Mouse (Mus musculus) liver, embryonic 14.5 days (tissue): Measurements from ENCODE around the gene Cfap126. TPM values are rescaled to one million over a fixed set of nuclear protein-coding genes. Genes with fewer than 3 reads are reported as not detected.
"Not testable (repeated sequence)": the region's sequence is repeated elsewhere in the genome, so short reads cannot be mapped to it uniquely, and the experiment has no call there.

Experiments used
- ATAC-seq: fragments of 200-750 bp; cut with Nextera tagmentation; 2 replicates; pipeline ENCODE4 v1.8.0; 2017; ENCODE audit warnings: moderate number of reproducible peaks, mild to moderate bottlenecking, moderate library complexity; ENCODE audit not compliant: insufficient read depth
- DNase-seq, 3 experiments: peaks; one replicate each; pipeline ENCODE4 v3.0.0-alpha.2; 2012 to 2013; ENCODE audit warnings: low read depth in 3 of 3, low spot score in 3 of 3
- H3K27ac ChIP-seq: fragments of 300-500 bp; sonication (generic); 2 replicates; pipeline ENCODE4 v1.5.1; 2014; ENCODE audit warnings: moderate library complexity, mild to moderate bottlenecking, control low read depth, inconsistent platforms
- H3K27me3 ChIP-seq: fragments of 300-500 bp; sonication (generic); 2 replicates; pipeline ENCODE4 v1.6.1; 2014; ENCODE audit warnings: mild to moderate bottlenecking, low read length, moderate library complexity; ENCODE audit not compliant: control insufficient read depth, insufficient read depth
- H3K36me3 ChIP-seq: fragments of 300-500 bp; sonication (generic); replicated peaks from 2 replicates; pipeline ENCODE4 v1.6.1; 2014; ENCODE audit warnings: low read depth; ENCODE audit not compliant: control insufficient read depth, insufficient read depth
- H3K4me1 ChIP-seq, 2 experiments: fragments of 200-500 bp in 1 of 2; fragments of 300-500 bp in 1 of 2; sonication (generic) in 1 of 2; replicated peaks; 2 replicates each; pipeline ENCODE4 v1.6.1; 2012 to 2014; ENCODE audit warnings: antibody characterized with exemption in 1 of 2, inconsistent platforms in 1 of 2, low read length in 1 of 2; ENCODE audit not compliant: control insufficient read depth in 2 of 2, insufficient read depth in 2 of 2
- H3K4me2 ChIP-seq: fragments of 300-500 bp; sonication (generic); 2 replicates; pipeline ENCODE4 v1.6.1; 2014; ENCODE audit warnings: low read depth, mild to moderate bottlenecking, control low read depth, moderate library complexity
- H3K4me3 ChIP-seq, 2 experiments: fragments of 200-500 bp in 1 of 2; fragments of 300-500 bp in 1 of 2; sonication (generic) in 1 of 2; 2 replicates each; pipeline ENCODE4 v1.5.1; 2012 to 2014; ENCODE audit warnings: low read depth in 2 of 2, low read length in 2 of 2, mild to moderate bottlenecking in 2 of 2, control low read depth in 1 of 2, inconsistent platforms in 1 of 2, moderate library complexity in 1 of 2; ENCODE audit not compliant: insufficient read depth in 1 of 2
- H3K9ac ChIP-seq: fragments of 300-500 bp; sonication (generic); replicated peaks from 2 replicates; pipeline ENCODE4 v1.6.1; 2014; ENCODE audit warnings: mild to moderate bottlenecking, control low read depth, moderate library complexity
- H3K9me3 ChIP-seq: fragments of 300-500 bp; sonication (generic); 2 replicates; pipeline ENCODE4 v1.6.1; 2016; ENCODE audit warnings: low read length, mixed read lengths; ENCODE audit not compliant: control insufficient read depth
- CTCF ChIP-seq: IDR thresholded peaks from 2 replicates; pipeline ENCODE4 v1.5.1; 2016; ENCODE audit warnings: antibody characterized with exemption, low read depth, control low read depth
- WGBS: fragments of 180-500 bp; shearing (Covaris S2); extraction: QIAGEN DNeasy Blood & Tissue Kit; methylation state at CpG from one replicate; pipeline ENCODE4 v1.1.7; 2014; ENCODE audit not compliant: insufficient replicate concordance; 5-methylcytosine and 5-hydroxymethylcytosine counted together
- polyA plus RNA-seq, 2 experiments: library from polyadenylated mRNA; depleted of rRNA in 1 of 2; stranded (reverse) in 1 of 2; unstranded in 1 of 2; fragments of >200 nt; fragmentation: Nextera tagmentation in 1 of 2; extraction: Ambion mirVana in 1 of 2; gene quantifications; 2 replicates each; pipeline versions ENCODE4 v1.2.1 to v1.2.3; 2012 to 2014

Gene Cfap126
- polyA plus RNA-seq, 2 experiments: 1.8 to 1.9 TPM

- peaks cover 14% of the 10 kb centered on the region for H3K27me3 ChIP-seq
- not testable (repeated sequence) for DNase-seq, H3K4me3 ChIP-seq, H3K9ac ChIP-seq, H3K4me1 ChIP-seq, ATAC-seq, H3K4me2 ChIP-seq, H3K9me3 ChIP-seq, H3K36me3 ChIP-seq, H3K27ac ChIP-seq
- 0 out of 2 replicates have a peak, but pooled peaks have one; percentile 13 for TF ChIP-seq CTCF
- WGBS: 3% methylated on average over 17 of the region's 27 CpGs
These were observed 35.8 kb upstream of the Cfap126 start for GRCm38 (mm10) chr1:171077955-171078354.

DNA sequence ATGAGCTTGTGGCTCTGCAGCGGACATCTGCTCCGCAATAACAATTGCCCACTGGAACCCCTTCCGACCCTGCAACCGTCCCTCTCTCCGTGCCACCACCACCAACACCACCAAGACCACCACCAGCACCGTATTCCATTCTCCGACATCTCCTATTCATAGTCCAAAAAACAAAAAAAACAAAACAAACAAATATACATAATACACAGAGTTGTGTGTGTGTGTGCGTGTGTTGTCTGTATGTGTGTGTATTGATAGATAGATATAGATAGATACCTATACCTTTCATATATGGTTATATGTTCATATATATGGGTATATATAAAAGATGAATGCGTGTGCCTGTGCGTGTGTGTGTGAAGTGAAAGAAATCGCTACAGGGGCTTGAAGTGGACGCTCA is 35.3 kb upstream of the Cfap126 start:
- not testable (repeated sequence) for H3K4me2 ChIP-seq, H3K9ac ChIP-seq, H3K36me3 ChIP-seq, H3K9me3 ChIP-seq, H3K4me1 ChIP-seq, DNase-seq, ATAC-seq, H3K4me3 ChIP-seq, H3K27ac ChIP-seq
- WGBS: 19% methylated on average over 11 of the region's 12 CpGs
- peaks cover 14% of the 10 kb centered on the region for H3K27me3 ChIP-seq

GRCm38 (mm10) chr1:171079345-171079744 is 34.4 kb upstream of the Cfap126 start:
- 0% methylated on average over 1 of the region's 35 CpGs for WGBS
- not testable (repeated sequence) for H3K4me1 ChIP-seq, H3K4me2 ChIP-seq, H3K36me3 ChIP-seq, H3K4me3 ChIP-seq, H3K9ac ChIP-seq, DNase-seq, H3K27ac ChIP-seq, H3K9me3 ChIP-seq
- peak; percentile 73 for ATAC-seq
- H3K27me3 ChIP-seq: peaks cover 14% of the 10 kb centered on the region

- peak; percentile 67 for ATAC-seq
- no CpG with 5 or more reads among the region's 43 CpGs for WGBS
These were observed 33.9 kb upstream of the Cfap126 start for GRCm38 (mm10) chr1:171079825-171080224.

GRCm38 (mm10) chr1:171081512-171082231 is 32.0 kb upstream of the Cfap126 start:
- H3K4me1 ChIP-seq, H3K4me2 ChIP-seq, H3K4me3 ChIP-seq, H3K27ac ChIP-seq, H3K36me3 ChIP-seq, H3K9me3 ChIP-seq, DNase-seq, H3K9ac ChIP-seq: not testable (repeated sequence)
- WGBS: 35% methylated on average over 9 of the region's 17 CpGs
- H3K27me3 ChIP-seq: peaks cover 27% of the 10 kb centered on the region
- peak; percentile 70 for ATAC-seq

More at GRCm38 (mm10) chr1:171079825-171080224, 33.9 kb upstream of the Cfap126 start:
- not testable (repeated sequence) for H3K4me3 ChIP-seq, H3K27ac ChIP-seq, H3K9me3 ChIP-seq, H3K36me3 ChIP-seq, H3K4me1 ChIP-seq, H3K9ac ChIP-seq, H3K4me2 ChIP-seq, DNase-seq
- peaks cover 14% of the 10 kb centered on the region for H3K27me3 ChIP-seq
